Mouse (Mus musculus): ENCODE data around the gene Gm45837. TPM values are rescaled to one million over a fixed set of nuclear protein-coding genes. Genes with fewer than 3 reads are reported as not detected.

The Gm45837 gene
- polyA plus RNA-seq, 1 experiment = not detected

GRCm38 (mm10) chr7:101394569-101394968 lies 16.1 kb upstream of the Gm45837 start:
- 99% methylated on average over 3 of the region's 3 CpGs for WGBS
- peaks cover 48% of the 10 kb centered on the region for H3K36me3 ChIP-seq (ENCODE audit: control insufficient read depth, insufficient read depth, low read length)
- no peak for TF ChIP-seq POLR2A (IDR thresholded peaks at IDR 0.05; ENCODE audit: control insufficient read depth, extremely low read depth, insufficient read depth, low read length, poor library complexity)
- no peak overlapping the region for H3K27ac ChIP-seq (ENCODE audit: control insufficient read depth, insufficient read depth, low read length)
- no peaks in the 10 kb centered on the region for H3K4me1 ChIP-seq (replicated peaks; ENCODE audit: control insufficient read depth, insufficient read depth, low read length)
- H3K27me3 ChIP-seq (ENCODE audit: control insufficient read depth, insufficient read depth, low read length) = no peaks in the 10 kb centered on the region
- DNase-seq = no peak
- H3K4me3 ChIP-seq (ENCODE audit: control insufficient read depth, insufficient read depth, low read length) = no peak overlapping the region

- DNase-seq = no peak
- H3K4me3 ChIP-seq (ENCODE audit: control insufficient read depth, insufficient read depth, low read length) = no peak overlapping the region
- no peaks in the 10 kb centered on the region for H3K4me1 ChIP-seq (replicated peaks; ENCODE audit: control insufficient read depth, insufficient read depth, low read length)
- TF ChIP-seq CTCF (IDR thresholded peaks at IDR 0.05; ENCODE audit: borderline replicate concordance, control insufficient read depth, extremely low read depth, insufficient read depth, low read length, poor library complexity) = no peak
- 89% methylated on average over 2 of the region's 2 CpGs for WGBS
- H3K27me3 ChIP-seq (ENCODE audit: control insufficient read depth, insufficient read depth, low read length) = no peaks in the 10 kb centered on the region
- no peak overlapping the region for H3K27ac ChIP-seq (ENCODE audit: control insufficient read depth, insufficient read depth, low read length)
- peaks cover 56% of the 10 kb centered on the region for H3K36me3 ChIP-seq (ENCODE audit: control insufficient read depth, insufficient read depth, low read length)
Observed at GRCm38 (mm10) chr7:101395471-101395870, 15.2 kb upstream of the Gm45837 start.

- peaks cover 67% of the 10 kb centered on the region for H3K36me3 ChIP-seq (ENCODE audit: control insufficient read depth, insufficient read depth, low read length)
Observed at GRCm38 (mm10) chr7:101397175-101397574, 13.5 kb upstream of the Gm45837 start.

GRCm38 (mm10) chr7:101401510-101401909 lies 9.2 kb upstream of the Gm45837 start:
- TF ChIP-seq POLR2A (IDR thresholded peaks at IDR 0.05; ENCODE audit: control insufficient read depth, extremely low read depth, insufficient read depth, low read length, poor library complexity) (no peak), CTCF (IDR thresholded peaks at IDR 0.05; ENCODE audit: borderline replicate concordance, control insufficient read depth, extremely low read depth, insufficient read depth, low read length, poor library complexity) (no peak)
- peaks cover 72% of the 10 kb centered on the region for H3K36me3 ChIP-seq (ENCODE audit: control insufficient read depth, insufficient read depth, low read length)
- no peak overlapping the region for H3K4me3 ChIP-seq (ENCODE audit: control insufficient read depth, insufficient read depth, low read length)
- WGBS = 89% methylated on average over 7 of the region's 7 CpGs
- H3K27ac ChIP-seq (ENCODE audit: control insufficient read depth, insufficient read depth, low read length) = no peak overlapping the region
- DNase-seq = no peak
- H3K4me1 ChIP-seq (replicated peaks; ENCODE audit: control insufficient read depth, insufficient read depth, low read length) = no peaks in the 10 kb centered on the region
- H3K27me3 ChIP-seq (ENCODE audit: control insufficient read depth, insufficient read depth, low read length) = no peaks in the 10 kb centered on the region

More at GRCm38 (mm10) chr7:101397175-101397574, 13.5 kb upstream of the Gm45837 start:
- TF ChIP-seq POLR2A (IDR thresholded peaks at IDR 0.05; ENCODE audit: control insufficient read depth, extremely low read depth, insufficient read depth, low read length, poor library complexity) (no peak), CTCF (IDR thresholded peaks at IDR 0.05; ENCODE audit: borderline replicate concordance, control insufficient read depth, extremely low read depth, insufficient read depth, low read length, poor library complexity) (no peak)
- Histone ChIP-seq H3K4me3 (ENCODE audit: control insufficient read depth, insufficient read depth, low read length) (no peak overlapping the region), H3K4me1 (replicated peaks; ENCODE audit: control insufficient read depth, insufficient read depth, low read length) (no peaks in the 10 kb centered on the region), H3K27me3 (ENCODE audit: control insufficient read depth, insufficient read depth, low read length) (no peaks in the 10 kb centered on the region), H3K27ac (ENCODE audit: control insufficient read depth, insufficient read depth, low read length) (no peak overlapping the region)
- WGBS = 98% methylated on average over 4 of the region's 4 CpGs
- no peak for DNase-seq

GRCm38 (mm10) chr7:101403831-101404230 lies 6.9 kb upstream of the Gm45837 start:
- Histone ChIP-seq H3K27ac (ENCODE audit: control insufficient read depth, insufficient read depth, low read length) (no peak overlapping the region), H3K27me3 (ENCODE audit: control insufficient read depth, insufficient read depth, low read length) (no peaks in the 10 kb centered on the region), H3K4me3 (ENCODE audit: control insufficient read depth, insufficient read depth, low read length) (no peak overlapping the region), H3K36me3 (ENCODE audit: control insufficient read depth, insufficient read depth, low read length) (peaks cover 63% of the 10 kb centered on the region), H3K4me1 (replicated peaks; ENCODE audit: control insufficient read depth, insufficient read depth, low read length) (no peaks in the 10 kb centered on the region)
- WGBS = over 99% methylated on average over 5 of the region's 5 CpGs
- DNase-seq = no peak
- TF ChIP-seq POLR2A (IDR thresholded peaks at IDR 0.05; ENCODE audit: control insufficient read depth, extremely low read depth, insufficient read depth, low read length, poor library complexity) (no peak), CTCF (IDR thresholded peaks at IDR 0.05; ENCODE audit: borderline replicate concordance, control insufficient read depth, extremely low read depth, insufficient read depth, low read length, poor library complexity) (no peak)

- peaks cover 10% of the 10 kb centered on the region; the same call in 1 of the 2 replicates for H3K36me3 ChIP-seq (ENCODE audit: control insufficient read depth, insufficient read depth, low read length)
- H3K4me3 ChIP-seq (ENCODE audit: control insufficient read depth, insufficient read depth, low read length) = no peak overlapping the region
- TF ChIP-seq CTCF (IDR thresholded peaks at IDR 0.05; ENCODE audit: borderline replicate concordance, control insufficient read depth, extremely low read depth, insufficient read depth, low read length, poor library complexity) = peak; percentile 75; the same call in 1 of the 2 replicates
- TF ChIP-seq POLR2A (IDR thresholded peaks at IDR 0.05; ENCODE audit: control insufficient read depth, extremely low read depth, insufficient read depth, low read length, poor library complexity) = no peak
- no peaks in the 10 kb centered on the region for H3K4me1 ChIP-seq (replicated peaks; ENCODE audit: control insufficient read depth, insufficient read depth, low read length)
- H3K27ac ChIP-seq (ENCODE audit: control insufficient read depth, insufficient read depth, low read length) = no peak overlapping the region
- peak; percentile 85 for DNase-seq
- no peaks in the 10 kb centered on the region for H3K27me3 ChIP-seq (ENCODE audit: control insufficient read depth, insufficient read depth, low read length)
Observed at GRCm38 (mm10) chr7:101412796-101413195, 2.1 kb downstream of the Gm45837 start.

- Histone ChIP-seq H3K4me1 (replicated peaks; ENCODE audit: control insufficient read depth, insufficient read depth, low read length) (no peaks in the 10 kb centered on the region), H3K36me3 (ENCODE audit: control insufficient read depth, insufficient read depth, low read length) (peaks cover 4% of the 10 kb centered on the region; the same call in 1 of the 2 replicates), H3K27me3 (ENCODE audit: control insufficient read depth, insufficient read depth, low read length) (no peaks in the 10 kb centered on the region), H3K27ac (ENCODE audit: control insufficient read depth, insufficient read depth, low read length) (no peak overlapping the region), H3K4me3 (ENCODE audit: control insufficient read depth, insufficient read depth, low read length) (no peak overlapping the region)
- no peak for DNase-seq
- TF ChIP-seq CTCF (IDR thresholded peaks at IDR 0.05; ENCODE audit: borderline replicate concordance, control insufficient read depth, extremely low read depth, insufficient read depth, low read length, poor library complexity) (no peak), POLR2A (IDR thresholded peaks at IDR 0.05; ENCODE audit: control insufficient read depth, extremely low read depth, insufficient read depth, low read length, poor library complexity) (no peak)
- 84% methylated on average over 4 of the region's 4 CpGs for WGBS
Observed at GRCm38 (mm10) chr7:101414209-101414608, 3.5 kb downstream of the Gm45837 start.
